Mouse (Mus musculus) neural tube, embryonic 13.5 days (tissue): Measurements from ENCODE around the gene Slc25a21. TPM values are rescaled to one million over a fixed set of nuclear protein-coding genes. Genes with fewer than 3 reads are reported as not detected.

Experiments used
- ATAC-seq: fragments of 200-750 bp; cut with Nextera tagmentation; 2 replicates; pipeline ENCODE4 v1.8.0; 2017; ENCODE audit warnings: low read depth, mild to moderate bottlenecking, moderate TSS enrichment, moderate library complexity
- H3K27ac ChIP-seq: fragments of 300-500 bp; sonication (generic); replicated peaks from 2 replicates; pipeline ENCODE4 v1.5.1; 2015; ENCODE audit warnings: moderate library complexity, mild to moderate bottlenecking, inconsistent platforms
- H3K27me3 ChIP-seq: fragments of 300-500 bp; sonication (generic); 2 replicates; pipeline ENCODE4 v1.6.1; 2015; ENCODE audit warnings: mild to moderate bottlenecking, inconsistent platforms
- H3K36me3 ChIP-seq: fragments of 300-500 bp; sonication (generic); 2 replicates; pipeline ENCODE4 v1.6.1; 2015; ENCODE audit warnings: mild to moderate bottlenecking, inconsistent platforms
- H3K4me1 ChIP-seq: fragments of 300-500 bp; sonication (generic); replicated peaks from 2 replicates; pipeline ENCODE4 v1.6.1; 2015; ENCODE audit warnings: inconsistent platforms
- H3K4me2 ChIP-seq: fragments of 300-500 bp; sonication (generic); 2 replicates; pipeline ENCODE4 v1.6.1; 2015; ENCODE audit warnings: inconsistent platforms, mild to moderate bottlenecking, moderate library complexity
- H3K4me3 ChIP-seq: fragments of 300-500 bp; sonication (generic); 2 replicates; pipeline ENCODE4 v1.5.1; 2015; ENCODE audit warnings: mild to moderate bottlenecking, inconsistent platforms
- H3K9ac ChIP-seq: fragments of 300-500 bp; sonication (generic); 2 replicates; pipeline ENCODE4 v1.6.1; 2015; ENCODE audit warnings: moderate library complexity, mild to moderate bottlenecking, inconsistent platforms
- H3K9me3 ChIP-seq: fragments of 300-500 bp; sonication (generic); 2 replicates; pipeline ENCODE4 v1.6.1; 2016; ENCODE audit warnings: inconsistent platforms
- WGBS: fragments of 180-500 bp; shearing (Covaris S2); methylation state at CpG from one replicate; pipeline ENCODE4 v1.1.7; 2015; 5-methylcytosine and 5-hydroxymethylcytosine counted together
- polyA plus RNA-seq: library from polyadenylated mRNA; unstranded; fragments of >200 nt; fragmentation: Nextera tagmentation; extraction: Ambion mirVana; gene quantifications from 2 replicates; pipeline ENCODE4 v1.2.1, GENCODE M21; 2015

Slc25a21 gene
- polyA plus RNA-seq, 1 experiment from 2014 or later = 0.28 TPM

GRCm38 (mm10) chr12:57204276-57204851 is 7.1 kb upstream of the Slc25a21 start:
- no peaks in the 10 kb centered on the region for H3K9me3 ChIP-seq
- no peaks in the 10 kb centered on the region for H3K27me3 ChIP-seq
- no peak for ATAC-seq
- no peak overlapping the region for H3K9ac ChIP-seq
- H3K4me3 ChIP-seq = no peak overlapping the region
- WGBS = 90% methylated on average over 4 of the region's 4 CpGs
- no peaks in the 10 kb centered on the region for H3K4me1 ChIP-seq
- H3K4me2 ChIP-seq = no peak overlapping the region
- no peaks in the 10 kb centered on the region for H3K36me3 ChIP-seq
- H3K27ac ChIP-seq = no peak overlapping the region

GRCm38 (mm10) chr12:57201901-57202300 is 4.6 kb upstream of the Slc25a21 start:
- Histone ChIP-seq H3K27me3 (peaks cover 17% of the 10 kb centered on the region), H3K9me3 (no peaks in the 10 kb centered on the region), H3K4me1 (peaks cover 4% of the 10 kb centered on the region), H3K4me3 (no peak overlapping the region), H3K27ac (no peak overlapping the region), H3K4me2 (no peak overlapping the region), H3K36me3 (no peaks in the 10 kb centered on the region), H3K9ac (no peak overlapping the region)
- ATAC-seq = no peak
- 91% methylated on average over 3 of the region's 3 CpGs for WGBS

DNA sequence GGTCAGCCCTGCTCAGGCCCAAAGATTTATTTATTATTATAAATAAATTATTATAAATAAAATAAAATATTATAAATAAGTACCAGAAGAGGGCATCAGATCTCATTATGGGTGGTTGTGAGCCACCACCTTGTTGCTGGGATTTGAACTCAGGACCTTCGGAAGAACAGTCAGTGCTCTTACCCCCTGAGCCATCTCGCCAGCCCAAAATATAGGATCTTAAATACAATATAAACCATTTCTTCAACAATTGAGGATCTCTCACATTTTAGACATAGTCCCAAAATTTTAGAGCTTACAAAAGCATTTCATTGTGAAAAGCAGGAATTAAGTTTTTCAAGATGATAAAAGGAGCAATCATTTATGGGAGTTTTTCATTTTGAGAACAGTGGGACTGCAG is 2.2 kb upstream of the Slc25a21 start:
- H3K4me2 ChIP-seq = no peak overlapping the region
- 95% methylated on average over 2 of the region's 2 CpGs for WGBS
- H3K36me3 ChIP-seq = no peaks in the 10 kb centered on the region
- no peak overlapping the region for H3K27ac ChIP-seq
- H3K4me3 ChIP-seq = no peak overlapping the region
- H3K9me3 ChIP-seq = no peaks in the 10 kb centered on the region
- H3K9ac ChIP-seq = no peak overlapping the region
- H3K4me1 ChIP-seq = peaks cover 12% of the 10 kb centered on the region
- H3K27me3 ChIP-seq = peaks cover 30% of the 10 kb centered on the region
- ATAC-seq = no peak

DNA sequence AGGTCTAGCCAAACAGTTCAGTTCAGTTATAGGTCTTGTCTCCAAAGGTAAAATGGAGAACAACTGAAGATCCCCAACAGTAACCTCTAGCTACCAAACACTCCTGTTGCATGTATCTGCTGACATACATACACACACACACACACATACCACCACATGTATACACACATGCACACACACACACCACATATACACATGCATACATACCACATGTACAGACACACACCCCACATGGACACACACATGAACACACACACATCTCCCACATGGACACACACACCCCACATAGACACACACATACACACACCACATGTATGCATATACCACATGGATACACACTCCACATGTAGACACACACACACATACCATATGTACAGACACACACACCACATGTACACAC is 997 bp upstream of the Slc25a21 start:
- no peaks in the 10 kb centered on the region for H3K9me3 ChIP-seq

GRCm38 (mm10) chr12:57196608-57197362 is 487 bp downstream of the Slc25a21 start:
- no peaks in the 10 kb centered on the region for H3K9me3 ChIP-seq
- 1% methylated on average over 59 of the region's 59 CpGs for WGBS
- no peak overlapping the region for H3K27ac ChIP-seq
- ATAC-seq = peak; percentile 59
- peaks cover 12% of the 10 kb centered on the region for H3K4me1 ChIP-seq
- H3K27me3 ChIP-seq = peaks cover 31% of the 10 kb centered on the region
- peak overlapping the region; percentile 86 for H3K4me2 ChIP-seq
- H3K9ac ChIP-seq = peak overlapping the region; percentile 56
- peak overlapping the region; percentile 47 for H3K4me3 ChIP-seq
- no peaks in the 10 kb centered on the region for H3K36me3 ChIP-seq

More for the DNA sequence above, 997 bp upstream of the Slc25a21 start:
- Histone ChIP-seq H3K4me1 (peaks cover 12% of the 10 kb centered on the region), H3K27me3 (peaks cover 31% of the 10 kb centered on the region), H3K36me3 (no peaks in the 10 kb centered on the region), H3K27ac (no peak overlapping the region), H3K9ac (no peak overlapping the region), H3K4me2 (no peak overlapping the region), H3K4me3 (no peak overlapping the region)
- ATAC-seq = no peak

DNA sequence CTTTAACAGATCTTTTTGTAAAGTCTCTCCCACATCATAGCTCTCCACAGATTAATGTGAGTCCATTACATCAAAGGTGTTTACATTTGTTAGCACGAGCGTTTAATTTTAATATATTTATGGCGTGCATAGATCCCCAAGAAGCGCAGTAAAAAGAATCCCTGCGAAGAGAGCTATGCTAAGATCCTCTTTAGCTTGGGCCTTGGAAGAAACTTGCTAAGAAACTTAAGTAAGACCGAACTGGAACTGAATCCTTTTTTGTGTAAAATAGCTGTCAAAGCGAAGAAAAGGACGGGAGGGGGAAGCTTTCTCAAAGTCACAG is 1.0 kb downstream of the Slc25a21 start:
- Histone ChIP-seq H3K9ac (peak overlapping the region; percentile 56; the same call in 1 of the 2 replicates), H3K4me1 (peaks cover 12% of the 10 kb centered on the region), H3K27me3 (peaks cover 31% of the 10 kb centered on the region), H3K36me3 (no peaks in the 10 kb centered on the region), H3K4me2 (peak overlapping the region; percentile 86), H3K27ac (no peak overlapping the region), H3K9me3 (no peaks in the 10 kb centered on the region), H3K4me3 (peak overlapping the region; percentile 47)
- WGBS = 7% methylated on average over 8 of the region's 8 CpGs
- ATAC-seq = no peak

DNA sequence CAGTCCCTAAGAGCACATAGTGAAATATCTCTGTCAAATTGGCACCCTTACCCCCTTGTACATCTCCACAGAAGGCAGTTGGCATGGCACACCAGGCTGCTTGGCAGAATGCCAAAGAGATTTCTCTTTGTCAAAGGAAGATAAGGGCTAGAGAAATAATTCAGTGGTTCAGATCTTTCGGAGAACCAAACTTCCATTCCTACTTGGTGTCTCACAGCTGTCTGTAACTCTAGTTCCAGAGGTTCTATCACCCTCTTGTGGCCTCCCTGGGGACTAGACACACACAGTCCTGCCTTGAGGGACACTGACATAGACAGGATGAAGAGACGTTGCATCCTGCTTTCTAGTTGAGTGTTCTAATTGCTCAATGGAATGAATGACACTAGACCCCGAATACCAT is 2.7 kb downstream of the Slc25a21 start:
- 22% methylated on average over 3 of the region's 3 CpGs for whole genome bisulfite sequencing

GRCm38 (mm10) chr12:57187032-57187431 is 10.2 kb downstream of the Slc25a21 start:
- Histone ChIP-seq H3K4me3 (no peak overlapping the region), H3K27ac (no peak overlapping the region), H3K9ac (no peak overlapping the region), H3K4me1 (no peaks in the 10 kb centered on the region), H3K9me3 (no peaks in the 10 kb centered on the region), H3K27me3 (peaks cover 11% of the 10 kb centered on the region), H3K4me2 (no peak overlapping the region), H3K36me3 (no peaks in the 10 kb centered on the region)
- ATAC-seq = no peak
- 92% methylated on average over 4 of the region's 4 CpGs for WGBS

More for the DNA sequence above, 2.7 kb downstream of the Slc25a21 start:
- H3K4me1 ChIP-seq = peaks cover 12% of the 10 kb centered on the region
- ATAC-seq = no peak
- no peak overlapping the region for H3K4me2 ChIP-seq
- no peak overlapping the region for H3K9ac ChIP-seq
- peaks cover 31% of the 10 kb centered on the region for H3K27me3 ChIP-seq
- no peaks in the 10 kb centered on the region for H3K9me3 ChIP-seq
- H3K4me3 ChIP-seq = no peak overlapping the region
- no peaks in the 10 kb centered on the region for H3K36me3 ChIP-seq
- no peak overlapping the region for H3K27ac ChIP-seq

GRCm38 (mm10) chr12:57186126-57186525 is 11.1 kb downstream of the Slc25a21 start:
- H3K36me3 ChIP-seq = no peaks in the 10 kb centered on the region
- no peak overlapping the region for H3K9ac ChIP-seq
- no peak for ATAC-seq
- no peak overlapping the region for H3K4me2 ChIP-seq
- H3K4me1 ChIP-seq = no peaks in the 10 kb centered on the region
- no peak overlapping the region for H3K27ac ChIP-seq
- H3K4me3 ChIP-seq = no peak overlapping the region
- whole genome bisulfite sequencing = 77% methylated on average over 2 of the region's 2 CpGs
- H3K27me3 ChIP-seq = peaks cover 11% of the 10 kb centered on the region
- no peaks in the 10 kb centered on the region for H3K9me3 ChIP-seq

DNA sequence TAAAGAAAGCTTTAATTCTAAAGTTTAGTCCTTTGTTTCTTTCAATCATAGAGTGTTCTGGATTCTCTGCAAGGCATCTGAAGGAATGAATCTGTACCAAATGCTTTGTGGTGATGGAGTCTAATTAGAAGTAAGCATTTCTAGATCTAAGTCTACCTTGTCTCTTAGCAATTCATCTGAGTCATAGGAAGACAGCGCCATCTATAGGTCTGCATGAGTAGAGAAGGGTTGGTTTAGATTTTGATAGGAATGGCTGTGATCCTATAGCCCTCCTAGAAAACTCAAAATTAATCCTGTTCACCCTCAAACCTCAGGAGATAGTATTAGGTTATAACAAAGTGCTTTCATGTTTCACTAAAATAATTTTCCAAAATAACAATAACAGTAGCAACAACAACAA is 11.8 kb downstream of the Slc25a21 start:
- H3K9ac ChIP-seq = no peak overlapping the region
- no peak overlapping the region for H3K4me2 ChIP-seq
- no peak overlapping the region for H3K27ac ChIP-seq
- no peaks in the 10 kb centered on the region for H3K4me1 ChIP-seq
- WGBS = 0% methylated on average over 1 of the region's 1 CpGs
- H3K27me3 ChIP-seq = peaks cover 11% of the 10 kb centered on the region
- H3K36me3 ChIP-seq = no peaks in the 10 kb centered on the region
- no peak overlapping the region for H3K4me3 ChIP-seq
- no peak for ATAC-seq
- no peaks in the 10 kb centered on the region for H3K9me3 ChIP-seq

DNA sequence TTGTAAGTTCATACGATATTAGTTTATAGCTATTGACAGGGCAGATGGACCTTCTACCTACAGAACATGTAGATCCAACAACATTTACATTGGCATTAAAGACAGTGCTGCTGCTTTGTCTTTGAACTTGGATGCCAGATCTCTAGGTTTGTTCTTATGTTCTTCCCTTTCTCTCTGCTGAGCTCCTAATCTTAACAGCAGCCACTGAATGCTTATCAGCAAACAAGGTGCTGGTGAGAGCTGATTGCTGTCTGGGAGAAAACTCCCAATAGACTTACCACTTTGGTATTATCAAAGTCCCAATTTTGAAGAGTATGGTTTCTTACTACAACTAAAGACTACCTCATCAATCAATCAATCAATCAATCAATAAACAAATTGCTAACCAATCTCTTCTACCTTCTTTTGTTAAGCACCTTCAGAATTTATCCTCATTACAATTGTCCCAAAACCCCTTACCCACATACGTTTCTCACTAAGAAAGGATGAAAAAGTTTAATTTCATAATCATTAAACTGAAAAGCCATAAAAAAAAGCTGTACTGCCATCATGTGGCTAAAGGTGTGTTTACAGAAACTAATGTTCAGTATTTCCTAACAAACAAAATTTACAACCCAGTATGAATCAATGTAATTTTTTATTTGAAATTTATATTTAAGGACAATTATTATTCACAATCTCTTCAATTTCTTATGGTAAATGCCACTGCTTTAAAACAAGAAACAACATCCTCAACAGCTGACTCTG is 12.7 kb downstream of the Slc25a21 start:
- H3K4me1 ChIP-seq = peaks cover 5% of the 10 kb centered on the region; the same call in 1 of the 2 replicates
- 67% methylated on average over 2 of the region's 2 CpGs for WGBS
- H3K36me3 ChIP-seq = no peaks in the 10 kb centered on the region
- H3K4me3 ChIP-seq = no peak overlapping the region
- no peak overlapping the region for H3K4me2 ChIP-seq
- no peak overlapping the region for H3K27ac ChIP-seq
- H3K9ac ChIP-seq = no peak overlapping the region
- peaks cover 11% of the 10 kb centered on the region for H3K27me3 ChIP-seq
- no peaks in the 10 kb centered on the region for H3K9me3 ChIP-seq
- no peak for ATAC-seq

- Histone ChIP-seq H3K27me3 (peaks cover 3% of the 10 kb centered on the region), H3K36me3 (no peaks in the 10 kb centered on the region), H3K9me3 (no peaks in the 10 kb centered on the region), H3K4me3 (no peak overlapping the region), H3K27ac (no peak overlapping the region), H3K9ac (no peak overlapping the region), H3K4me1 (peaks cover 10% of the 10 kb centered on the region; the same call in 1 of the 2 replicates), H3K4me2 (no peak overlapping the region)
- 20% methylated on average over 5 of the region's 5 CpGs for WGBS
- no peak for ATAC-seq
Observed at GRCm38 (mm10) chr12:57179465-57180188, 17.6 kb downstream of the Slc25a21 start.
